ENCODE assay signal across 15 mouse cellular contexts in genomic region chr2:72913458-72913760, GRCm38 (mm10).
DNase-seq lines count a peak whose midpoint lies in the region; ATAC-seq and TF ChIP-seq lines count a peak whose summit lies in the region.
"Had no signal": no experiment of that assay in that cellular context is flagged by ENCODE, and none has a peak within 500 bp of the region (broad histone marks: within the 10 kb centered on the region; RNA-seq: fewer than 3 reads in every experiment).

No protein-coding gene starts in this region.

- no peak overlapping the region for H3K9ac ChIP-seq in hindbrain, postnatal 0 days (replicated peaks; ENCODE audit: low read length)
- H3K9ac ChIP-seq in hindbrain, embryonic 11.5 days (ENCODE audit: low read depth, low read length) = no peak overlapping the region
- H3K9ac ChIP-seq in neural tube, embryonic 13.5 days = no peak overlapping the region
- H3K9ac ChIP-seq in neural tube, embryonic 15.5 days (replicated peaks) = no peak overlapping the region
- H3K9ac ChIP-seq: hindbrain, embryonic 15.5 days; neural tube, embryonic 12.5 days had no signal

- no peak overlapping the region for H3K27ac ChIP-seq in hindbrain, postnatal 0 days
- H3K27ac ChIP-seq in hindbrain, embryonic 11.5 days (ENCODE audit: low read depth, low read length) = no peak overlapping the region
- H3K27ac ChIP-seq in neural tube, embryonic 13.5 days (replicated peaks) = no peak overlapping the region
- H3K27ac ChIP-seq in neural tube, embryonic 15.5 days (replicated peaks) = no peak overlapping the region
- no peak overlapping the region for H3K27ac ChIP-seq in cerebellum, adult 2 months (ENCODE audit: insufficient read depth, low read length)
- H3K27ac ChIP-seq: hindbrain, embryonic 15.5 days; macrophage; neural tube, embryonic 12.5 days had no signal

- no peak overlapping the region for H3K4me3 ChIP-seq in hindbrain, postnatal 0 days (ENCODE audit: low read length)
- H3K4me3 ChIP-seq in hindbrain, embryonic 11.5 days (ENCODE audit: low read depth, low read length) = no peak overlapping the region
- no peak overlapping the region for H3K4me3 ChIP-seq in neural tube, embryonic 13.5 days
- no peak overlapping the region for H3K4me3 ChIP-seq in neural tube, embryonic 15.5 days (replicated peaks)
- no peak overlapping the region for H3K4me3 ChIP-seq in cerebellum, adult 2 months (replicated peaks; ENCODE audit: insufficient read depth, low read depth, low read length)
- H3K4me3 ChIP-seq: hindbrain, embryonic 15.5 days; neural tube, embryonic 12.5 days had no signal

- TF ChIP-seq CTCF in hindbrain, postnatal 0 days (IDR thresholded peaks at IDR 0.05; ENCODE audit: low read depth) = no peak
- TF ChIP-seq CTCF in cerebellum, adult 2 months (IDR thresholded peaks at IDR 0.05; ENCODE audit: borderline replicate concordance, insufficient read depth, low read depth, low read length) = no peak

- H3K27me3 ChIP-seq in hindbrain, postnatal 0 days (ENCODE audit: insufficient read depth, low read length) = no peaks in the 10 kb centered on the region
- H3K27me3 ChIP-seq in hindbrain, embryonic 11.5 days (ENCODE audit: control insufficient read depth, insufficient read depth, low read length) = no peaks in the 10 kb centered on the region
- H3K27me3 ChIP-seq in neural tube, embryonic 13.5 days = no peaks in the 10 kb centered on the region
- no peaks in the 10 kb centered on the region for H3K27me3 ChIP-seq in neural tube, embryonic 15.5 days (replicated peaks)
- no peaks in the 10 kb centered on the region for H3K27me3 ChIP-seq in cerebellum, adult 2 months (ENCODE audit: control insufficient read depth, insufficient read depth, low read length)
- H3K27me3 ChIP-seq: hindbrain, embryonic 15.5 days; neural tube, embryonic 12.5 days had no signal

- ATAC-seq in hindbrain, postnatal 0 days = no peak
- no peak for ATAC-seq in hindbrain, embryonic 11.5 days (ENCODE audit: low FRiP score)
- ATAC-seq in neural tube, embryonic 13.5 days (ENCODE audit: low read depth) = peak; percentile 11; the same call in 1 of the 2 replicates
- no peak for ATAC-seq in neural tube, embryonic 15.5 days (ENCODE audit: low FRiP score)
- ATAC-seq: CD4-positive, CD25-positive, alpha-beta regulatory T cell, adult 4 months had no signal

- 43% methylated on average over 7 of the region's 7 CpGs for WGBS in hindbrain, postnatal 0 days
- 84% methylated on average over 7 of the region's 7 CpGs for WGBS in hindbrain, embryonic 11.5 days
- WGBS in neural tube, embryonic 13.5 days = 56% methylated on average over 7 of the region's 7 CpGs
- 51% methylated on average over 7 of the region's 7 CpGs for WGBS in neural tube, embryonic 15.5 days
- WGBS in cerebellum, adult 2 months = 4% methylated on average over 7 of the region's 7 CpGs

- H3K4me2 ChIP-seq in hindbrain, postnatal 0 days (ENCODE audit: low read depth, low read length) = no peak overlapping the region
- no peak overlapping the region for H3K4me2 ChIP-seq in hindbrain, embryonic 11.5 days (replicated peaks; ENCODE audit: low read depth, low read length)
- no peak overlapping the region for H3K4me2 ChIP-seq in neural tube, embryonic 13.5 days
- H3K4me2 ChIP-seq in neural tube, embryonic 15.5 days = no peak overlapping the region
- H3K4me2 ChIP-seq: hindbrain, embryonic 15.5 days; neural tube, embryonic 12.5 days had no signal

- no peaks in the 10 kb centered on the region for H3K36me3 ChIP-seq in hindbrain, postnatal 0 days (ENCODE audit: insufficient read depth, low read length)
- no peaks in the 10 kb centered on the region for H3K36me3 ChIP-seq in hindbrain, embryonic 11.5 days (ENCODE audit: control insufficient read depth, insufficient read depth, low read length)
- no peaks in the 10 kb centered on the region for H3K36me3 ChIP-seq in neural tube, embryonic 13.5 days
- no peaks in the 10 kb centered on the region for H3K36me3 ChIP-seq in neural tube, embryonic 15.5 days
- H3K36me3 ChIP-seq: hindbrain, embryonic 15.5 days; neural tube, embryonic 12.5 days had no signal

- DNase-seq in hindbrain, postnatal 0 days (ENCODE audit: low spot score) = peak; percentile 65
- DNase-seq in hindbrain, embryonic 11.5 days (ENCODE audit: low spot score) = no peak
- peak; percentile 75 to 76 for DNase-seq in cerebellum, adult 2 months
- peak; percentile 92 to 93 for DNase-seq in cerebellum, postnatal 14 days
- DNase-seq in thymus, postnatal 4 days = no peak
- no peak for DNase-seq in heart, adult 9 months (ENCODE audit: low spot score in 2 of 2)
- DNase-seq: adrenal gland, postnatal 10 days; kidney, adult 18-20 months; kidney, postnatal 14 days had no signal

- no peaks in the 10 kb centered on the region for H3K9me3 ChIP-seq in hindbrain, postnatal 0 days (ENCODE audit: low read length)
- no peaks in the 10 kb centered on the region for H3K9me3 ChIP-seq in hindbrain, embryonic 11.5 days (ENCODE audit: control insufficient read depth, low read length)
- H3K9me3 ChIP-seq in neural tube, embryonic 13.5 days = no peaks in the 10 kb centered on the region
- no peaks in the 10 kb centered on the region for H3K9me3 ChIP-seq in neural tube, embryonic 15.5 days (replicated peaks)
- H3K9me3 ChIP-seq: hindbrain, embryonic 15.5 days; neural tube, embryonic 12.5 days had no signal

- H3K4me1 ChIP-seq in hindbrain, postnatal 0 days (ENCODE audit: insufficient read depth, low read length) = no peaks in the 10 kb centered on the region
- no peaks in the 10 kb centered on the region for H3K4me1 ChIP-seq in hindbrain, embryonic 11.5 days (replicated peaks; ENCODE audit: control insufficient read depth, insufficient read depth, low read length)
- H3K4me1 ChIP-seq in neural tube, embryonic 13.5 days (replicated peaks) = peaks cover 12% of the 10 kb centered on the region; the same call in 1 of the 2 replicates
- 0 out of 2 replicates have a peak, but pooled peaks cover 4% of the 10 kb centered on the region for H3K4me1 ChIP-seq in neural tube, embryonic 15.5 days
- H3K4me1 ChIP-seq in cerebellum, adult 2 months (ENCODE audit: control insufficient read depth, insufficient read depth, low read length) = peaks cover 7% of the 10 kb centered on the region; the same call in 1 of the 2 replicates
- H3K4me1 ChIP-seq: hindbrain, embryonic 15.5 days; neural tube, embryonic 12.5 days had no signal

- no peak for TF ChIP-seq POLR2A in cerebellum, adult 2 months (IDR thresholded peaks at IDR 0.05; ENCODE audit: borderline replicate concordance, insufficient read depth, low read length)

Comparison
In these comparisons a context has a peak if more than half of its experiments do, and no peak if none do; other contexts are left out.
1. DNase-seq: peak in hindbrain, postnatal 0 days (single experiment), cerebellum, adult 2 months (2 of 2) and cerebellum, postnatal 14 days (2 of 2); none in hindbrain, embryonic 11.5 days (single experiment), thymus, postnatal 4 days (single experiment) and heart, adult 9 months (0 of 2).